Mouse (Mus musculus) kidney, postnatal 25 days (tissue): ENCODE data around the gene Picalm.

Source experiments
- DNase-seq, 2 experiments: peaks; one replicate each; pipeline ENCODE4 v3.0.0; 2021; ENCODE audit warnings: mixed read lengths in 2 of 2

Gene Picalm

DNA sequence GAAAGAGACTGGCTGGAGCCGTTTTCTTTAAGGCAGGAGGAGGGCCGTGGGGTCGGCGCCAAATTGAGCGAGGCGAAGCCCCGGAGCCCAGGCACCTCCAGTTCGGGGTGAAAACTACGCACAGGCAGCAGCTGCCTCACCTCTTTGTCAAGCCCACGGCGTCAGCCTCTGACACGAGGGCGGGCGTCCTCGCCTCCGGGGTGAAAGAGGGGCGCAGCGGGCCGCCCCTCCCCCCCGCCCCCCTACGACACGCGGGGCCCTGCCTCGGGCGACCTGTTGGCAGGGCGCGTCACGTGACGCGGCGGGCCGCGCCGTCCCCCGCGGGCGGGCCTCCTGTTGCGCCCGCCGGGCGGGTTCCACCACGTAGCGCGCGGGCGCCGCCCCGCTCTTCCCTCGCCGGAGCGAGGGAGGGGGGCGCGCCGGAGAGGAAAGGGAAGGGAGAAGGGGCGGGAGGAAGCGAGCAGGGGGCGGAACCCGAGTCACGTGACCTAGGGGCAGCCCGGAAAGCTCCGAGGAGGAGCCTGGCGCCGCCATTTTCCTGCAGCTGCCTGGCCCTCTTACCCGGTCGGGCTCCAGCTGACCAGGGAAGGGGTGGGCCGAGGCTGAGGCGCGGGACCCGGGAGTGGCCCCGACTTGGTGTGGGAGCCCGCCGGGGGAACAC, at the start of gene Picalm:
Gene Picalm, plus strand, starts transcription at position 482 of the 661 bp plus-strand sequence.
- DNase-seq: peak; percentile 99

DNA sequence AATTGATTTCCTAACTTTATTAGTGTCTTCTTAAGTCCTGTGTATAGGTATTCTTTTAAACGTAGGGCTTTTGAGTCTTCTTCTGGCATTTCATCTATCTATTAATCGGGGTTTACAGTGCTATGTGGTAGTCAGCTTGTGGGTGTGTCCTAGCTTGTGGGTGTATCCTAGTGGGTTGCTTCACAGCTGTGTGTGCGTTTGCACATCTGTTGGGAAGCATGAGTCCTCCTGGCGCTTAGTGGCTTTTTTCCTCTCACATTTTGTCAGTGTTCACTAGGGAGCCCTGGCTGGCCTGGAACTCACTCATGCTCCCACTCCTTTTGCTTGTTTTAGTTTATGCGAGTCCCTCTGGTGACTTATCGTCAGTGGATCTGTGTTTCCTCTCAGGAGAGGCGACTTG, 46.2 kb upstream of the Picalm start:
- no peak for DNase-seq

DNA sequence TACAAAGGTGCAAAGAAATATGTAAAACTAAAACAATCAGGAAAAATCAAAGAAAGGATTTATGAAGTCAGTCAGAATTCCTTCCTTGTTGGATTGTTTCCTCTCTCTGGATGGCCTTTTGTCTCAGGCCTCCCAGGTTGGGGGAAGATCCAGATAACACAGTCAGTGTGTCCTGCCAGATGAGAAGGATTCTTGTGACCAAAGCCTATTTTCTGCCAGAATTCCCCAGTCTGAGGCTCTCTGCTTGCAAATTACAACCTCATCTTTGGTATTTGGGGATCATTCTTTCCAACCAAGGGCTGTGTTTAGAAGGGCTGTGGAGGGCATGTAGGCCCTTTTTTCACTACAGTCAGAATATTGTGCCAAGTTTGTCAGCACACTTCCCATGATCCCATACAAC, 45.5 kb upstream of the Picalm start:
- DNase-seq: no peak

DNA sequence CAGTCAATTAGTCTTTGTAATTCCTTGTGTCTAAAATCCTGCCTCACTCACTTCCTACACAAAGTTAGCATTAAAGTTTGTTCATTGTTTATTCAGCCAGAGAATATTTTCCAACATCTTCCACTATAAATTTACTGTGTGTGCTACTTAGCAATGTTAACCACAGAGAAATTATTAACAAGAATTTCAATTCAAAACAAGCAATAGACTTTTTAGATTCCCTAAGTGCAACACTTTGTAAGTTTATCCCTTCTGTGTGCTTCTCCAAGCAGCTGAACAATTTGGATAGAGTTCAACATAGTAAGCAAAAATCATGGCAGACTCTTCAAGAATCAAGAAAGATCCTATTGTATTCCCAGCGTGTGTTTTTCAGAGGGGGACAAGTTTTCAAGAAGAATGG, 44.3 kb upstream of the Picalm start:
- DNase-seq: no peak

DNA sequence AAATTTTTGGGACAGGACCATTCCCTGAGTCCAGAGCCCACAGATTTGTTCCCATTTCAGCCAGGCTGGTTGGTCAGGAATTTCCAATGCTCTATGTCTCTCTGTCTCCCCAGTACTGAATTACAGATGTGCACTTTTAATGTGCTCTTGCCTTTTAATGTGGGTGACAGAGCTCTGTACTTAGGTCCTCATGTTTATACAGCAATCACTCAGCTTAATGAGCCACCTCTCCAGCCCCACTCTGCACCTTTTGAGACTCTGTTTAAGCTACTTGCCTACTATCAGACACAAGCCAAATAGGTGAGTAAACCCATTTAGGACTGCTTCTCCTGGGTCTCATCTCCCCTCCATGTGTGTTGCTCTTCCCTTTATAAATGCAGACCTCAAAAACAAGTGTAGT, 43.2 kb upstream of the Picalm start:
- no peak for DNase-seq

DNA sequence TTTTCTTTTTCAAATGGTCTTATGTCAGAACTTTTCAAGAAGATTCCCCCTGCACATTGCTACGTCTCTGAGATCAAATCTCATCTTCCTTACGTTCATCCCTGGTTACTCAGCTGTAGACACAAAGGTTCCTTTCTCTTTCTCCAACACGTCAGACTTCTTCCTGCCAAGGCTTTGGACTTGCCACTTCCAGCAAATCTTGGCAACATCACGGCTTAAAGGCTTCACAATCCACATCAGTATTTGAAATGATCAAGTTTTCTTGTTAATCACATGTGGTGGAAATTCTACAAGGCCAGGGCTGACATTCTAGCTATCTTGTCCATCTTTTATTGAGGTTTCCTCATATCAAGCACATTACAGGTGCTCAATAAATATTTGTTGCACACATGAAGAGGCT, 39.0 kb upstream of the Picalm start:
- DNase-seq: no peak

DNA sequence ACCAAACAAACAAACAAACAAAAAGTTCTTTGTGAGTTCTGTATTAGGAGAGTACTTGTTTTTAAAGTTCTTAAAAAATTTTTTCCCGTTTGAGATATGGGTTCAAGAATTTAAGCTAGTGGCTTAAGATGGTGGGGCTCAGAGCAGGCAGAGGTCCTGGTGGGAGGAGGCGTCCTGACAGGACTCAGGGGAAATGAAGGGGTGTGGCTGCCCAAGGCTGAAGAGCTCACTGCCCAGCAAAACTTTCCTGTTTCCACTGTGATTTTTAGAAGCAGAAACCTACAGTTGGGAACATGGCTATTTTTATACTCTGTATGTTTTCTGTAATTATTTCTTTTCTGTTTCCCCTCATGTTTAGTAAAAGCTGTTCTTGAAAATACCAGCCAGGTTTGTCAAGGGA, 38.3 kb upstream of the Picalm start:
- DNase-seq: peak; percentile 38 to 66

DNA sequence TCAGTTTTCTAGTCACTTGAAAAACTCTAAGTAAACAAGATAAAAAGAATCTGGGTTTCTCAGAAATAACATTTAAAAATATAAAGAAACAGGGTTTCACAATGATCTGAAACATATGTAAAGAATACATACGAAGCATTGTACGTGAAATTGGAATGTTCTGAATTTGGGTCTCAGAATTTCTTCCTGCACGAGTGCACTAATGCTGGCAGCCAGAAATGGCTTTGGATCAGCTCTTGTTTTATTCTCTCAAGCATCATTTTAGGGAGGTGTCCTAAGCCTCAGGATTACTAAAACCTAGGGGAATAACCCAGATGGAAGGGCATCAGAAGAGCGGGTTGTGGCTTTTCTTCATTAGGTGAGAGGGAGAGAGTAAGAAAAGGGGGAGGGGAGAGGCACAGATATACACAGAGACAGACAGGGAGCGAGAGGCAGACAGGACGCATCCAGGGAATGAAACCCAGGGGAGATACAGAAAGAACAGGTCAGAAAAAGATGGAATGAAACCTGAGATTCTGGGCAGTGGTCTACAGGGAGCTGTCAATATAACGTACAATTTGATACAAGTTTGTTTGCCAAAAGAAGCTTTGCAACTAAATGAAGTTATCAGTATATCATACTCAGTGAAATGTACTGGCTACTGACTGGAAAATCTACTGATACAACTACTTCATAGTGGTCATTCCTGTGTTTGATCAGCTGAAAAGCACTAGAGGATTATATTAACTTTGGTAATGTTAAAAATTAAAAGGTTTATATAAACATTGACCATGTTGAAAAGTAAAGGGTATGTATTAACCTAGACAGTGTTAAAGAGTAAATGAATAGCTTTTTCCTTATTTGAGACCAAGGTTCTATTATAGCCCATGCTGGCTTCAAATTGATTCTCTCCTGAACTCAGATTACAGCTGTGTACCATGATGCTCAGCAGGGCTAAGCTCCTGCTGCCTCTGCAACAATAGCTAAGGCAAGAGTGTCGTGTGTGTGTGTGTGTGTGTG, 37.3 kb upstream of the Picalm start:
- DNase-seq: peak; percentile 21 to 44

DNA sequence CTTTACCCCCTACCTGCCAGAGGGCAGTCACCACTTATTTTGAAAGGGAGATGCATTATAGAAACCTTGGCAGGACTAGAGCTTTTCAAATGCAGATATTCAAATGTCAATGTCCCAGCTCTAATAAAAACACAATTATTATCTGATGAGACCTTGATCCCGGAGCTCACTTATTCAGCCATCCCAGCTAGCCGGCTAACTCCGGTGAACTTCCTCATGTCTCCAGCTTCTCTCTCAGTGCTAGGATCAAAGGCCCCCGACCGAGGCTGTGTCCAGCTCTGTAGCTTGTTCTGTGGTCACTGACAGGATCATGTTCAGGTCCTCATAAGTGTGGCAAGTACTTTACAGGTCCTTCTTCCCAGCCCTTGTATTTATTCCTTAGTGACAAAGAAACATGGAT, 34.9 kb upstream of the Picalm start:
- no peak for DNase-seq

DNA sequence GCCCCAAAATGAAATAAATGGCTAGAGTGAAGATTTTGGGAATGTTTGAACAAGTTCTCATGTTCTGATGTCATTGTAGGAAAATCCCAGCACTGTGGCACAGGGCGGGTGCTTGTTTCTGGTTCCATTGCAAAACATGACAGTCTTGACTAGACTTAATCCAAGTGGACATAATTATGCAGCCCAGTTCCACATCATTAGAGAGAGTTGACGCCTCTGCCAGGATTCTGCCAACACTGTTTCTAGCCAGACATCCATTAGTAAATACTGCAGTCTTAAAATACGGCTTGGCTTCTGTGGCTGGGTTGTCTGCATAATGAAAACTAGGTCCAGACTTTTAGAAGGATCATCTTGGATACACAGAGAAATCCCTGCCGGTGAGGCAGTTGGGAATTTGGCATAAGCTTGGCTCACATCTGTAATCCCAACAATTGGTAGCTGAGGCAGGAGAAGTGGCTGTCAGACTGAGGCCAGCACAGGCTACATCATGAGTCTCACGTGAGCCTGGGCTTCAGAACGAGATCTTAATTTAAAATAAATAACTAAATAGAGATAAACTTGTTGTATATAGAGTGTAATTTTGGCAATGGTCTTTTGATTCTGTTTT, 34.1 kb upstream of the Picalm start:
- DNase-seq: peak in 1 of 2 experiments; percentile 21

DNA sequence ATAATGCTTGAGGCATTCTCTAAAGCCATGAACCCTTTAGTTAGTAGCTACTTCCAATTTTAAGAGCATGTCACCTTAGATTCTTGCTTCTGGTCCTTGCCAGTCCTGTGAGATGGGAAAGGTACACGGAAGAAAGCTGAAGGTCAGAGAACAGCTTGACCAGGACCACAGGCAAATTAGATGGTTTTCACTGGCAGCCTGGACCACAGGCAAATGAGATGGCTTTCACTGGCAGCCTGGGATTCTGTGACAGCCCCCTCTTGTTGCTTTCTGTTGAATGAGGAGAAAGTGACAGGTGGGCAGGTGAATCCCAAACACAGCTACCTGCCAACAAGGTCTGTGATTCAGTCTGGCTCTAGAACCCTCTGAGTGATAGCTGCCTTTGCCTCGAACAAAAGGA, 33.4 kb upstream of the Picalm start:
- DNase-seq: no peak

DNA sequence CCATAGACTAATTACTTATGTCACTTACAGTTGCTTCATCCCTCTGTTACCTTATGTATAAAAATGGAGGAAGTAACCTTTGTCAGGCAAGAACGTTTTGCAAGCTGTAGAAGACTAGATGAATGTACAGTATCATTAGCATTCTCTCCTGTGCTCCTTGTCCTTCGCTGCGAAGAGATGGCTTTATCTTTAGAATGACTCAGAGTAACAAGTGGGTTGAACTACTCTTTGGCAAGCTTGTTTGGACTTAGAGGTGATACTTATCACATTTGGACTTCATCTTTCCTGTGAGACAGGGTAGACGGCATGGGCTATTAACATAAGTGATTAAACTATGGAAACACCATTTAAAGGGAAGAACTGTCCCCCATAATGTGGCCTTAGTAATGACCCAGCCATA, 31.8 kb upstream of the Picalm start:
- no peak for DNase-seq

DNA sequence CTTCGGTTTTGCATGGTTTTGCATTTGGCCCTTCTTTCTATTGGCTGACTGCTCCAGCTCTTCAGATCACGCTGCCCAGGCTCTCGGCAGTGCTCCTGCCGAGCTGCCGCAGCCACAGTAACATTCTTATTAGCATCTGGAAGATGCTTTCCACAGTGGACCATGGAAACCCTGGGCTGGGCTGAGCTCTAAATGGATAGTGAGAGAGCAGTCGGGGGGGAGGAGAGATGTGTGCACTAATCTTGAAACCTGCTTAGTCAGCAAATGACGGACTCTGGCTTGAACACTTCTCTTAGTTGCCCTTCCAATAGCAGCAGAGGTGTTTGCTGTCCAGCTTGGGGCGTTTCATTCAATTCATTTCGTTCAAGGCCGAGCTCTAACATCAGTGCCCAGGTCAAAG, 30.8 kb upstream of the Picalm start:
- DNase-seq: no peak

DNA sequence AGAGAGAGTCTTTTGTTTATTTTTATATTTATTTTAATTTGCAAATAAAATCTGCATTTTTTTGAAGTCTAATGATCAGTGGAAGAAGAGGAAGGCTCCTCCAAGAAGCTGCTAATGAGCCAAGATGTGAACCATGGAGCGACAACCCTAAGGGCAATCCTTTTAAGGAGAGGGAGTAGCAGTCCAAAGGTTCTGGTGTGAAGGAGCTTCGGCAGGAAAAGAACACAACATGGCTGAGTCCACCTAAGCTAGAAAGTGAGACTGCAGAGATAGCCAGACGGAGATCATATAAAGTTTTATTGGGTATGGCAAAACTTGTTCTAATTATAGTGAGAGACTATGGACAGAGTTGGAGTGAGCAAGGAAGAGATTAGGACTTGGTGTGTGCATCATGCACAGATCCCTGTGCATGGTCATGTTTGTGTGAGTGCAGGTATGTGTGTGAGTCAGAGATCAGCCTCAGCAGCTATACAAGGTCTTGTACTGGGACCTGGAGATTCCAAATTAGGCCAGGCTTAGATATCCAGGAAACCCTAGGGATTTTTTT, 29.3 kb upstream of the Picalm start:
- DNase-seq: peak in 1 of 2 experiments; percentile 41

DNA sequence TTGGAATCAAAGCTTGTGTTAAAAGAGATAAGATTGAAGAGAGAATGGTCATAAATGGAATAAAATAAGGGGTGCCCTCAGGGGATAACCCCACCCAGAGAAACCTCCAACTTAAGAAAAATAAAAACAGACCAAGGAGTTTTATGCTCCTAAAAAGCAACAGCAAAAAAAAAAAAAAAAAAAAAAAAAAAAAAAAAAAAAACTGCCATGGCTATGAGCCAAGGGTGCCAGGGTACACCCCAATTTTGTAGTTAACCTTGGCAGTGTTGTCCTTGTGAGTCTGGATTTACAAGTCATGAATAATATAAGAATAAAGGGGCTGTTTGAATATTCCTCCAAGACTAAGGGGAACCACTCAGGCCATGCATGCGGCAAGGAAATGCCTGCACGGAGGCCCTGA, 13.9 kb upstream of the Picalm start:
- DNase-seq: no peak

DNA sequence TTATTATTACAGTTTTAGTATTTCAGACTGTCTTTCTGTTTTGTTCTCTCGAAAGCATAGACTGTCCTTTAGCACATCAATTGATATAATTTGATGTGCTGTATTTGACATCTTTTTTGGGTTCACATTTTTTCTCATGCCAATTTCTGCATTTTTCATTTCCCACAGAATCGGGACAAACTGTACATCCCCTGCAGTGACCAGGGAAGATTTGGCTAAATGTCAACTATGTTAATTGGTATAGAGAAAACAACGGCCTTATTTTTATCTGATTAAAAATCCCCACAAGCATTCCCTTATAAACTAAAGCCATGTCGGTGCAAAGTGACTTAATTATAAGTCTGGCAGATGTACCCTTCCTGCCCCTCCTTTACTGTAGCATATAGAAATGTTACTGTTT, 9.9 kb upstream of the Picalm start:
- no peak for DNase-seq

DNA sequence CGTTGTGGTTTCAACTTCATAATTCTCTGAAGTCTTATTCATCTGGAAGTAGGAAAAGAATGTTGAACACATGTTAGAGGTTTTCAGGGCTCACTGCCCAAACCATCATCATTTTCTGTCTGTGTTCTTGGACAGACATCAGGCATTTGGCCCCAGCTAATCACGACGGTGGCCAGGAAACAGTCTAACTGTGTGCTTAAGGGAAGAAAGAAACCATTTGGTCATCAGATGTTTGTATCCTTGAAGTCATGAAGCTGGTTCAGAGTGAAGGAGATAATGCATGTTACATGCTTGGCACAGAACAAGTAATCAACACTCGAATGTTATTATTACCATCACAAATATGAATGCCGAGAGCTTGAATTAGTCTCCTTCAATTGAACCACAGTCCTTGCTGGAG, 5.0 kb upstream of the Picalm start:
- no peak for DNase-seq

DNA sequence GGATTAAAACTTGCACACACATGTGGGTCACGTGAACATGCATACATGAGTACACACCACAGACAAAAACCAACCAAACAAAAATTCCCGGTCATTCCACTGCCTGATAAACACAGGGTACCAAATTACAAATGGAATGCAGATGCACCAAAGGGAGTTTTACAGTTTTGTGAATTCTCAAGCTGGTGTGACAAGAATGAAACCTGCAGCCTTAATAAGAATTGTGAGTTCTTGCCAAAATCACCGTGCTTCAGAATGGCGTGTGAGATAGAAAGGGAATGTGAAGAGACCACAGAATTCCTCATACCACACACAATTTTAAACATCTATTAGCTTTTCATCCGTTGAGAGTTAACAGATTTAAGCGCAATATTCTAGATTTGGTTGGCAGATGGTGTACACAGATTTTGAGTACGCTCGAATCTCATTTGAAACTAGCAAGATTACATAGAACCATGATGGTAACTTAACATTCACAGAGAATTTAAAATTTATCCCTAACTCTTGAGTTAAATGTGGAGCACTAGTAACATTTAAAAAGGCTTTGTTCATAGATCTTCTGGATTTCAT, 1.3 kb upstream of the Picalm start:
- no peak for DNase-seq

DNA sequence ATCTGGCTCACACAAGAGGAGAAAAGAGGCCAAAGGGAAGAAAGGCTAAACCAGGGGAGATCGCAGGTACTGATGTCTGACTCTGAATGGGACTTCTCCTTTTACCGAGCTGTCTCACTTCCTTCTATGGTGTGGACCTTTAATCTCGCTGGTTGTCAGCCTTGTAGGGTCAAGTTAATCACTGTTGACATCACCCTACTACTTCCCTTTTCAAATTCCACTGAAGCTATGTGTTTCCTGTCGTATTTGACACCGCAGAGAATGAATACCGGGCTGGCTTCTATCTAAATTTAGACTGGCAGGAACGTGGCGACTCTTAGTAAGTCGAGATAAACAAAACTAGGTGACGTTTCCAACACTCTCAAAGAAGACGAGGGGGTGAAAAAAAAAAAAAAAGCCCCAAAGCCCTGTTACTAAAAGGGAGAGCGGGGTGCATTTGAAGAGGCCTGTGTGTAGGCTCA, 712 bp upstream of the Picalm start:
- DNase-seq: peak; percentile 47 to 54

DNA sequence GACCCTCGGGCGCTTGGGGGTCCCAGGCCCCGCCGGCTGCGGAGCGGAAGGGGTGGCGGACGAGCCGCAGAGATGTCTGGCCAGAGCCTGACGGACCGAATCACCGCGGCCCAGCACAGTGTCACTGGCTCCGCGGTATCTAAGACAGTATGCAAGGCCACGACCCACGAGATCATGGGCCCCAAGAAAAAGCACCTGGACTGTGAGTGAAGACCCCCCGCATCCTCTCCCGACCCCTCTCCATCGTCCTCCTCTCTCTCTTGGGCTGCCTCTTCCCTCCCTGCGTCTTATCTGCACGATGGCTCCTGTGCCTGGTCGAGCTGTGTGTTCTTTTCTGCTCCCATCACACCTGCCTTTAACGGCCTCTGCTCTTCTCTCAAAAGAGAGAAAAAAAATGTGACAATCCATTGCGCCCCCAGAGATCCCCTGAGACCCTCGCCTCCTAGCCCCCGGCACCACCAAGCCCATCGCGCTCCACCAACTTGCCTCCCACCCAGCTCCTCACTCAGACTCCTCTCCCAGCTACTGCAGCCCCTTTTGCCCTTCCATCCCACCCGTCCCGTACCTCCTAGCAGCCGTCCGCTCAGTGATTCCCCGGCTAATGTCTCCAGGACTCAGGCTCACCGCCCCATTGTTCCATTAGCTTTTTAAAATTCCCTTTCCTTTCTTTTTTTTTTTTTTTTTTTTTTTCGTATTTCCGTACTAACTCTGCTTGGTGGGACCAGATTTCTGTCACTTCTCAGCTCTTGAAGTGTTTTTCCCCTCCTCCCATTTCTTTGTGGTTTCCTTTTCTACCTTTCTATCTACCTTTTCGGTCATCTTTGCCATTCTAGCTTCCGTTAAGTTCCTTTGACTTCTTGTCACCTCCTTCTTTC, 725 bp downstream of the Picalm start:
- peak; percentile 15 to 50 for DNase-seq

DNA sequence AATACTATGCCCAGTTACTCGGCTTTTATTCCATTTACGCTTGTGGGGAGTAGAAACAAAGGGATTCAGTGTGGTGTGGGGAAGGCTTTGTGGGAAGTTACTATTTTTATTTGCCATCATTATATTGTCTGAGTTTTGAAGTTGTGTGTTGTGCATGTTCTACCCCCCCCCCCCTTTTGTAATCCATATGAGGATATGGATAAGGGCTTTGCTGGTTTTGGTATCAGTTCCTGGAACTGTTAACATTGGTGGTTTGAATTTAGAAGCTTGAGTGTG, 1.3 kb downstream of the Picalm start:
- DNase-seq: no peak

DNA sequence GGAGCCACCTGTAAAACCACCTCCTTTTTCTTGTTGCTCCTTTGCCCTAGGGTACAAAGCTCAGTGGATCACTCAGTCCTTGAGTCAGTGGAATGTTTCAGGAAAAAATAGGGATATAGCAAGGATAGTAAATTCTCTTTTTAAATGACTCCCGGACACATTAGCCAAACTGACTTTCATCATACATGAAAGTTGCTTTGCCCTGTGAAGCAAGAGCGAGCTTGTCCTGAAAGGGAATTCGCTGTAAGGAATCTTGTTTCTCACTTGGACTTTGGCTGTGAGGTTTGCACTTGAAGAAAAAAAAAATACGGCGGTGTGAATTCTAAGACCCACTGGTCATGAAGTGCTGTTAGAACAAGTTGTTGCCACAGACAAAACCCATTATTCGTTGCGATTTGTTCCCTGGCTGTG, 1.8 kb downstream of the Picalm start:
- peak; percentile 57 to 62 for DNase-seq
